Mouse (Mus musculus): ENCODE measurements at regions not wholly inside any gene's neighbourhood (a gene's known extent, or its start where the extent isn't known, plus 50 kb on each side); places are given as distances from the start of the nearest gene placed in this dataset.

- TF ChIP-seq CTCF (IDR thresholded peaks at IDR 0.05; ENCODE audit: low read depth) (no peak), EP300 (IDR thresholded peaks at IDR 0.05; ENCODE audit: low read depth) (no peak)
These were observed 192.6 kb downstream of the Pax3 start for GRCm38 (mm10) chr1:78004376-78004775.

All from liver, embryonic 14.5 days (tissue).